Mouse (Mus musculus) cerebellum, adult 11-12 months (tissue): ENCODE results near the gene Pes1.
A peak's percentile ranks its signal among the peaks of the same experiment; 100 is the strongest.
"Not testable (repeated sequence)": the region's sequence is repeated elsewhere in the genome, so short reads cannot be mapped to it uniquely, and the experiment has no call there.

Source experiments
- DNase-seq: peaks from one replicate; pipeline ENCODE4 v3.0.0; 2022

The Pes1 gene

GRCm38 (mm10) chr11:3963610-3964415 is at the start of gene Pes1:
Gene Pes1, plus strand, starts transcription at chr11:3963975.
- DNase-seq: peak; percentile 79

GRCm38 (mm10) chr11:3914109-3914840 is 49.5 kb upstream of the Pes1 start, which contains the start of gene Slc35e4:
Gene Slc35e4, minus strand, starts transcription at chr11:3914664.
- DNase-seq: peak; percentile 83

- DNase-seq: no peak
Observed at GRCm38 (mm10) chr11:3918738-3919137, 45.0 kb upstream of the Pes1 start.

- DNase-seq: no peak
Observed at GRCm38 (mm10) chr11:3920476-3920875, 43.3 kb upstream of the Pes1 start.

- DNase-seq: no peak
Observed at GRCm38 (mm10) chr11:3921281-3921850, 42.4 kb upstream of the Pes1 start.

GRCm38 (mm10) chr11:3922115-3922514 is 41.7 kb upstream of the Pes1 start:
- no peak for DNase-seq

- no peak for DNase-seq
Observed at GRCm38 (mm10) chr11:3922731-3923130, 41.0 kb upstream of the Pes1 start.

- DNase-seq: no peak
Observed at GRCm38 (mm10) chr11:3925916-3926315, 37.9 kb upstream of the Pes1 start.

GRCm38 (mm10) chr11:3930019-3930418 is 33.8 kb upstream of the Pes1 start:
- DNase-seq: no peak

- DNase-seq: no peak
Observed at GRCm38 (mm10) chr11:3930931-3931330, 32.8 kb upstream of the Pes1 start.

GRCm38 (mm10) chr11:3931511-3932211 is 32.1 kb upstream of the Pes1 start, which contains the start of gene Tcn2:
Gene Tcn2, minus strand, starts transcription at chr11:3932159.
- peak; percentile 13 for DNase-seq

- DNase-seq: no peak
Observed at GRCm38 (mm10) chr11:3933756-3934285, 30.0 kb upstream of the Pes1 start.

- no peak for DNase-seq
Observed at GRCm38 (mm10) chr11:3935135-3935534, 28.6 kb upstream of the Pes1 start.

- DNase-seq: no peak
Observed at GRCm38 (mm10) chr11:3936318-3936717, 27.5 kb upstream of the Pes1 start.

- no peak for DNase-seq
Observed at GRCm38 (mm10) chr11:3937321-3937874, 26.4 kb upstream of the Pes1 start.

- no peak for DNase-seq
Observed at GRCm38 (mm10) chr11:3941371-3941770, 22.4 kb upstream of the Pes1 start.

GRCm38 (mm10) chr11:3946386-3946785 is 17.4 kb upstream of the Pes1 start:
- no peak for DNase-seq

GRCm38 (mm10) chr11:3954876-3955275 is 8.9 kb upstream of the Pes1 start:
- not testable (repeated sequence) for DNase-seq

GRCm38 (mm10) chr11:3955371-3955770 is 8.4 kb upstream of the Pes1 start:
- DNase-seq: not testable (repeated sequence)

GRCm38 (mm10) chr11:3960901-3961300 is 2.9 kb upstream of the Pes1 start:
- DNase-seq: no peak

GRCm38 (mm10) chr11:3961761-3962160 is 2.0 kb upstream of the Pes1 start:
- no peak for DNase-seq

GRCm38 (mm10) chr11:3963155-3963554 is 620 bp upstream of the Pes1 start:
- no peak for DNase-seq
